In the genomic region with DNA sequence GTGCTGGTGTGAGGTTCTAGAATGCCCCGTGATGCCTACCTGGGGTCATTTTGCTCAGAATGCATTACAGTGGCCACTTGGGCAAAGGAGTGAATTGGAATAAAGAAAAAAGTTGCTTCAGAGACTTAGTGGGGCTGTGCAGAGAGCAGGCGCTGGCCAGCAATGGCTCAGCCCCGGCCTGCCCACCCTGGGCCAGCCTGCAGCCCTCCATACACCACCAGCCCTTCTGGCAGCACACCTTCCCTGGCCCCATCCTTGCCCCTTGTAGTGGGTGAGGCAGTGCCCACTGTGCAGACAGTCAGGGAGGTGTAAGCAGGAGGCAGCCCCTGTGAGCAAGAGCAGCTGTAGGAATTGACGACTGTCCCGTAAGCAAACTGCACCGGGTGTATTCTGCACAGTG, we compare ENCODE assay signal across 28 mouse cellular contexts. TPM values are rescaled to one million over a fixed set of nuclear protein-coding genes. Genes with fewer than 3 reads are reported as not detected.
DNase-seq lines count a peak whose midpoint lies in the region; ATAC-seq and TF ChIP-seq lines count a peak whose summit lies in the region.
"Had no signal": no experiment of that assay in that cellular context is flagged by ENCODE, and none has a peak within 500 bp of the region (broad histone marks: within the 10 kb centered on the region; RNA-seq: fewer than 3 reads in every experiment).

No protein-coding gene starts in this region.

- H3K9ac ChIP-seq in forebrain, embryonic 15.5 days (replicated peaks) = no peak overlapping the region
- H3K9ac ChIP-seq in forebrain, embryonic 13.5 days = no peak overlapping the region
- H3K9ac ChIP-seq in hindbrain, postnatal 0 days (replicated peaks; ENCODE audit: low read length) = no peak overlapping the region
- H3K9ac ChIP-seq in hindbrain, embryonic 13.5 days = no peak overlapping the region
- H3K9ac ChIP-seq: embryonic facial prominence, embryonic 13.5 days; embryonic facial prominence, embryonic 15.5 days; forebrain, embryonic 12.5 days had no signal

- peaks cover 7% of the 10 kb centered on the region; the same call in 1 of the 2 replicates for H3K36me3 ChIP-seq in forebrain, embryonic 15.5 days
- peaks cover 28% of the 10 kb centered on the region for H3K36me3 ChIP-seq in forebrain, embryonic 13.5 days (ENCODE audit: poor library complexity, severe bottlenecking)
- peaks cover 16% of the 10 kb centered on the region; the same call in 1 of the 2 replicates for H3K36me3 ChIP-seq in hindbrain, postnatal 0 days (ENCODE audit: insufficient read depth, low read length)
- peaks cover 50% of the 10 kb centered on the region for H3K36me3 ChIP-seq in hindbrain, embryonic 13.5 days
- H3K36me3 ChIP-seq in G1E (replicated peaks) = peaks cover 53% of the 10 kb centered on the region

- H3K27me3 ChIP-seq in forebrain, embryonic 15.5 days = no peaks in the 10 kb centered on the region
- H3K27me3 ChIP-seq in forebrain, embryonic 13.5 days = no peaks in the 10 kb centered on the region
- H3K27me3 ChIP-seq in hindbrain, postnatal 0 days (ENCODE audit: insufficient read depth, low read length) = no peaks in the 10 kb centered on the region
- no peaks in the 10 kb centered on the region for H3K27me3 ChIP-seq in hindbrain, embryonic 13.5 days
- no peaks in the 10 kb centered on the region for H3K27me3 ChIP-seq in G1E (ENCODE audit: insufficient read depth, low read length)
- H3K27me3 ChIP-seq: embryonic facial prominence, embryonic 13.5 days; embryonic facial prominence, embryonic 15.5 days; forebrain, embryonic 12.5 days; Patski had no signal

- DNase-seq in hindbrain, postnatal 0 days (ENCODE audit: low spot score) = no peak
- no peak for DNase-seq in G1E (ENCODE audit: low spot score)
- no peak for DNase-seq in adrenal gland, postnatal 36 days
- DNase-seq: adrenal gland, adult 8-10 months; adrenal gland, postnatal 14 days; cerebellum, adult 11 months; cerebellum, adult 18-20 months; cerebellum, adult 8-10 months; cerebellum, adult 9-11 months; cerebellum, postnatal 14 days; cerebellum, postnatal 36 days; embryo, embryonic 11 days had no signal

- ATAC-seq in forebrain, embryonic 15.5 days (replicated peaks) = 0 out of 2 replicates have a peak, but pooled peaks have one; percentile 43
- ATAC-seq in forebrain, embryonic 13.5 days = no peak
- peak; percentile 32; the same call in 1 of the 2 replicates for ATAC-seq in hindbrain, postnatal 0 days
- ATAC-seq in hindbrain, embryonic 13.5 days (ENCODE audit: low FRiP score) = no peak
- no peak for ATAC-seq in G1E (ENCODE audit: extremely low read depth, insufficient number of reproducible peaks, low FRiP score, poor library complexity, severe bottlenecking)
- ATAC-seq: activated CD4-positive, CD25-positive, alpha-beta regulatory T cell, adult 4 months; forebrain, embryonic 16.5 days; Patski had no signal

- no peak overlapping the region for H3K27ac ChIP-seq in forebrain, embryonic 15.5 days (replicated peaks)
- no peak overlapping the region for H3K27ac ChIP-seq in forebrain, embryonic 13.5 days
- no peak overlapping the region for H3K27ac ChIP-seq in hindbrain, postnatal 0 days
- no peak overlapping the region for H3K27ac ChIP-seq in hindbrain, embryonic 13.5 days
- H3K27ac ChIP-seq: embryonic facial prominence, embryonic 13.5 days; embryonic facial prominence, embryonic 15.5 days; forebrain, embryonic 10.5 days; forebrain, embryonic 12.5 days had no signal

- no peaks in the 10 kb centered on the region for H3K9me3 ChIP-seq in forebrain, embryonic 15.5 days
- no peaks in the 10 kb centered on the region for H3K9me3 ChIP-seq in forebrain, embryonic 13.5 days (replicated peaks)
- no peaks in the 10 kb centered on the region for H3K9me3 ChIP-seq in hindbrain, postnatal 0 days (ENCODE audit: low read length)
- H3K9me3 ChIP-seq in hindbrain, embryonic 13.5 days = no peaks in the 10 kb centered on the region
- no peaks in the 10 kb centered on the region for H3K9me3 ChIP-seq in G1E (replicated peaks)
- H3K9me3 ChIP-seq: embryonic facial prominence, embryonic 13.5 days; embryonic facial prominence, embryonic 15.5 days; forebrain, embryonic 10.5 days; forebrain, embryonic 12.5 days had no signal

- TF ChIP-seq CTCF in hindbrain, postnatal 0 days (IDR thresholded peaks at IDR 0.05; ENCODE audit: low read depth) = no peak
- no peak for TF ChIP-seq CTCF in G1E (IDR thresholded peaks at IDR 0.05; ENCODE audit: low read depth, low read length)

- WGBS in forebrain, embryonic 15.5 days = 94% methylated on average over 6 of the region's 6 CpGs
- 92% methylated on average over 6 of the region's 6 CpGs for WGBS in forebrain, embryonic 13.5 days
- 95% methylated on average over 6 of the region's 6 CpGs for WGBS in hindbrain, postnatal 0 days
- 96% methylated on average over 6 of the region's 6 CpGs for WGBS in hindbrain, embryonic 13.5 days

- H3K4me3 ChIP-seq in forebrain, embryonic 15.5 days = no peak overlapping the region
- no peak overlapping the region for H3K4me3 ChIP-seq in forebrain, embryonic 13.5 days
- no peak overlapping the region for H3K4me3 ChIP-seq in hindbrain, postnatal 0 days (ENCODE audit: low read length)
- no peak overlapping the region for H3K4me3 ChIP-seq in hindbrain, embryonic 13.5 days
- H3K4me3 ChIP-seq in G1E (ENCODE audit: low read depth, low read length) = 0 out of 2 replicates have a peak overlapping the region, but pooled peaks have one; percentile 9
- H3K4me3 ChIP-seq: embryonic facial prominence, embryonic 13.5 days; embryonic facial prominence, embryonic 15.5 days; erythroblast, embryonic 14.5 days; forebrain, embryonic 10.5 days; forebrain, embryonic 12.5 days had no signal

- H3K4me2 ChIP-seq in forebrain, embryonic 15.5 days (replicated peaks) = no peak overlapping the region
- no peak overlapping the region for H3K4me2 ChIP-seq in forebrain, embryonic 13.5 days
- H3K4me2 ChIP-seq in hindbrain, postnatal 0 days (ENCODE audit: low read depth, low read length) = no peak overlapping the region
- H3K4me2 ChIP-seq in hindbrain, embryonic 13.5 days = no peak overlapping the region
- H3K4me2 ChIP-seq: embryonic facial prominence, embryonic 13.5 days; embryonic facial prominence, embryonic 15.5 days; forebrain, embryonic 12.5 days had no signal

- no peaks in the 10 kb centered on the region for H3K4me1 ChIP-seq in forebrain, embryonic 15.5 days
- H3K4me1 ChIP-seq in forebrain, embryonic 13.5 days = no peaks in the 10 kb centered on the region
- H3K4me1 ChIP-seq in hindbrain, postnatal 0 days (ENCODE audit: insufficient read depth, low read length) = no peaks in the 10 kb centered on the region
- H3K4me1 ChIP-seq in hindbrain, embryonic 13.5 days (replicated peaks) = no peaks in the 10 kb centered on the region
- H3K4me1 ChIP-seq in G1E (ENCODE audit: insufficient read depth, low read depth, low read length) = peaks cover 64% of the 10 kb centered on the region
- H3K4me1 ChIP-seq: embryonic facial prominence, embryonic 13.5 days; embryonic facial prominence, embryonic 15.5 days; forebrain, embryonic 10.5 days; forebrain, embryonic 12.5 days had no signal

RNA-seq across cellular contexts. Expression of gene Timm8a2, which starts 13.9 kb away (rescaled TPM):
- not detected in 2 replicates for polyA plus RNA-seq in forebrain, embryonic 15.5 days (2015; fragmentation: Nextera tagmentation; extraction: Ambion mirVana)
- polyA plus RNA-seq in forebrain, embryonic 13.5 days (2015; fragmentation: Nextera tagmentation; extraction: Ambion mirVana) = not detected in 2 replicates
- total RNA-seq in hindbrain, postnatal 0 days (2014; rRNA removed) = not detected in 2 replicates
- polyA plus RNA-seq in hindbrain, postnatal 0 days (2015; fragmentation: Nextera tagmentation; extraction: Ambion mirVana) = not detected in 2 replicates
- not detected in 2 replicates for polyA plus RNA-seq in hindbrain, embryonic 13.5 days (2015; fragmentation: Nextera tagmentation; extraction: Ambion mirVana)
- not detected in 2 replicates for total RNA-seq in G1E (2014; fragmentation: Nextera tagmentation)
- 0.35 TPM in 1 of 2 replicates, not detected in the other for total RNA-seq in G1E (2017)
- 0.05 TPM in 1 of 2 replicates, not detected in the other for polyA plus RNA-seq in G1E (2012)
- not detected for total RNA-seq in adrenal gland, postnatal 36 days (2021)
- total RNA-seq: adrenal gland, adult 18-20 months; adrenal gland, adult 8-10 months; adrenal gland, postnatal 14 days; adrenal gland, postnatal 4 days; common myeloid progenitor, adult 5-6 weeks had no signal
- polyA plus RNA-seq: activated CD4-positive, CD25-positive, alpha-beta regulatory T cell, adult 4 months; C2C12; embryonic facial prominence, embryonic 13.5 days; embryonic facial prominence, embryonic 15.5 days; erythroblast, embryonic 14.5 days; forebrain, embryonic 10.5 days; forebrain, embryonic 12.5 days; forebrain, embryonic 16.5 days; frontal cortex, adult 2 months; Patski had no signal

RNA-seq across cellular contexts. Expression of gene Gpr183, which starts 55.6 kb away (rescaled TPM):
- 0.98 and 1.6 TPM in 2 replicates for polyA plus RNA-seq in forebrain, embryonic 15.5 days (2015; fragmentation: Nextera tagmentation; extraction: Ambion mirVana)
- polyA plus RNA-seq in forebrain, embryonic 13.5 days (2015; fragmentation: Nextera tagmentation; extraction: Ambion mirVana) = 1.3 and 1.5 TPM in 2 replicates
- total RNA-seq in hindbrain, postnatal 0 days (2014; rRNA removed) = 1.3 and 1.5 TPM in 2 replicates
- polyA plus RNA-seq in hindbrain, postnatal 0 days (2015; fragmentation: Nextera tagmentation; extraction: Ambion mirVana) = 0.56 and 0.58 TPM in 2 replicates
- polyA plus RNA-seq in hindbrain, embryonic 13.5 days (2015; fragmentation: Nextera tagmentation; extraction: Ambion mirVana) = 1.0 and 1.2 TPM in 2 replicates
- total RNA-seq in G1E (2014; fragmentation: Nextera tagmentation) (0.24 TPM in 1 of 2 replicates, not detected in the other), G1E (2017) (6.9 and 7.1 TPM in 2 replicates)
- 0.07 and 0.08 TPM in 2 replicates for polyA plus RNA-seq in G1E (2012)
- total RNA-seq in adrenal gland, postnatal 36 days (2021) = under 1 TPM; 0.36 to 0.46 TPM
- polyA plus RNA-seq: Patski had no signal

Comparison
In these comparisons a context has a peak if more than half of its experiments do, and no peak if none do; other contexts are left out.
1. ATAC-seq: peak in forebrain, embryonic 15.5 days (single experiment) and hindbrain, postnatal 0 days (single experiment); none in forebrain, embryonic 13.5 days (single experiment), hindbrain, embryonic 13.5 days (single experiment) and G1E (single experiment).